Comparison of ENCODE assay signal across 16 mouse cellular contexts in the genomic region with DNA sequence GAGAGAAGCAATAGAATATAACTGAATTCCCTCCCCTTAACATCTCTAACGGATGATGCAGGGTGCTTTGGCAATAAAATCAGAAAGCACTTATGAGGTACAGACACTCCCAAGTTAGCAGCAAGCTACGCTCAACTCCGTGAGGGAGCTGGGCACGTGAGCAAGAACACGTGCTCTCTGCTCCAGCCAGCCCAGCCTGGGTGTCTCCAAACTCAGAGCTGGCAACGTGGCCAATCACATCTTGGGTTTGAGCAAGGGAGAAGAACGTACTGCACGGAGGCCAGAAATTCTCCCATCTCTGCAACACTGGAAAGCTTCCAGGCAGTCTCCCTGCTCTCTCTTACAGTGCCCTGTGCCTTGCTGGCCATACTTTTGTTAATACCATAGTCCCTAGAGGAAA. TPM values are rescaled to one million over a fixed set of nuclear protein-coding genes. Genes with fewer than 3 reads are reported as not detected.
DNase-seq lines count a peak whose midpoint lies in the region; ATAC-seq and TF ChIP-seq lines count a peak whose summit lies in the region.
"Had no signal": no experiment of that assay in that cellular context is flagged by ENCODE, and none has a peak within 500 bp of the region (broad histone marks: within the 10 kb centered on the region; RNA-seq: fewer than 3 reads in every experiment).

No protein-coding gene starts in this region.

- WGBS in stomach, postnatal 0 days = 57% methylated on average over 8 of the region's 8 CpGs
- WGBS in liver, postnatal 0 days (ENCODE audit: insufficient replicate concordance) = 74% methylated on average over 8 of the region's 8 CpGs
- 78% methylated on average over 8 of the region's 8 CpGs for WGBS in kidney, adult 2 months

- H3K9ac ChIP-seq in stomach, postnatal 0 days (ENCODE audit: low read length) = no peak overlapping the region
- H3K9ac ChIP-seq in liver, postnatal 0 days (replicated peaks) = no peak overlapping the region
- H3K9ac ChIP-seq: lung, embryonic 15.5 days had no signal

- DNase-seq in adrenal gland, postnatal 14 days = peak; percentile 21
- no peak for DNase-seq in adrenal gland, postnatal 25 days
- peak; percentile 13 for DNase-seq in ovary, adult 18-20 months (ENCODE audit: low spot score)
- DNase-seq in ovary, postnatal 10 days (ENCODE audit: low spot score) = no peak
- peak; percentile 34 to 45 for DNase-seq in heart, postnatal 14 days
- DNase-seq in stomach, postnatal 0 days (ENCODE audit: low spot score) = no peak
- DNase-seq in liver, postnatal 0 days = no peak
- DNase-seq in kidney, adult 2 months = no peak
- DNase-seq: kidney, postnatal 4 days had no signal

- TF ChIP-seq CTCF in stomach, postnatal 0 days (IDR thresholded peaks at IDR 0.05; ENCODE audit: low read depth) = no peak
- TF ChIP-seq CTCF in liver, postnatal 0 days (IDR thresholded peaks at IDR 0.05; ENCODE audit: low read depth) = no peak
- TF ChIP-seq CTCF in kidney, adult 2 months (conservative IDR thresholded peaks at IDR 0.05; ENCODE audit: insufficient read depth, insufficient read length, low read depth, low read length) = no peak

- intact Hi-C loops in heart, postnatal 14 days (cut with DNase I) = no loop called here

- no peaks in the 10 kb centered on the region for H3K27me3 ChIP-seq in stomach, postnatal 0 days (ENCODE audit: control insufficient read depth, insufficient read depth, low read length)
- H3K27me3 ChIP-seq in liver, postnatal 0 days (ENCODE audit: insufficient read depth, low read length) = peaks cover 5% of the 10 kb centered on the region
- no peaks in the 10 kb centered on the region for H3K27me3 ChIP-seq in kidney, adult 2 months (replicated peaks; ENCODE audit: control insufficient read depth, insufficient read depth, low read length)

- H3K27ac ChIP-seq in stomach, postnatal 0 days (replicated peaks) = no peak overlapping the region
- no peak overlapping the region for H3K27ac ChIP-seq in liver, postnatal 0 days (ENCODE audit: low read depth)
- H3K27ac ChIP-seq in kidney, adult 2 months (ENCODE audit: insufficient read depth, low read depth, low read length) = no peak overlapping the region
- H3K27ac ChIP-seq: embryonic facial prominence, embryonic 10.5 days; forebrain, embryonic 10.5 days; lung, embryonic 15.5 days had no signal

- no peak for TF ChIP-seq EP300 in stomach, postnatal 0 days (optimal IDR thresholded peaks at IDR 0.05)
- no peak for TF ChIP-seq EP300 in liver, postnatal 0 days (IDR thresholded peaks at IDR 0.05; ENCODE audit: low read depth)

- no peak overlapping the region for H3K4me3 ChIP-seq in stomach, postnatal 0 days (ENCODE audit: low read depth, low read length)
- no peak overlapping the region for H3K4me3 ChIP-seq in liver, postnatal 0 days (ENCODE audit: low read depth, low read length)
- H3K4me3 ChIP-seq in kidney, adult 2 months (ENCODE audit: insufficient read depth, low read depth, low read length) = no peak overlapping the region
- H3K4me3 ChIP-seq: embryonic facial prominence, embryonic 10.5 days; forebrain, embryonic 10.5 days; lung, embryonic 15.5 days had no signal

- H3K9me3 ChIP-seq in stomach, postnatal 0 days (ENCODE audit: control insufficient read depth, low read length) = no peaks in the 10 kb centered on the region
- no peaks in the 10 kb centered on the region for H3K9me3 ChIP-seq in liver, postnatal 0 days (ENCODE audit: low read length)
- H3K9me3 ChIP-seq: embryonic facial prominence, embryonic 10.5 days; forebrain, embryonic 10.5 days; lung, embryonic 15.5 days had no signal

- H3K4me2 ChIP-seq in stomach, postnatal 0 days (replicated peaks; ENCODE audit: low read depth) = no peak overlapping the region
- no peak overlapping the region for H3K4me2 ChIP-seq in liver, postnatal 0 days (ENCODE audit: low read depth, low read length)
- H3K4me2 ChIP-seq: lung, embryonic 15.5 days had no signal

- no peaks in the 10 kb centered on the region for H3K36me3 ChIP-seq in stomach, postnatal 0 days (ENCODE audit: control insufficient read depth, insufficient read depth, low read length)
- no peaks in the 10 kb centered on the region for H3K36me3 ChIP-seq in liver, postnatal 0 days (replicated peaks; ENCODE audit: insufficient read depth, low read length)
- no peaks in the 10 kb centered on the region for H3K36me3 ChIP-seq in kidney, adult 2 months (ENCODE audit: control insufficient read depth, insufficient read depth, low read length)
- H3K36me3 ChIP-seq: embryonic facial prominence, embryonic 10.5 days; forebrain, embryonic 10.5 days; G1E; lung, embryonic 15.5 days had no signal

- TF ChIP-seq POLR2A in kidney, adult 2 months (IDR thresholded peaks at IDR 0.05; ENCODE audit: low read depth, low read length) = no peak

- ATAC-seq in stomach, postnatal 0 days (ENCODE audit: low FRiP score, low TSS enrichment) = peak; percentile 60; the same call in 1 of the 2 replicates
- ATAC-seq in liver, postnatal 0 days = no peak
- ATAC-seq: intestine, embryonic 16.5 days had no signal

- 0 out of 2 replicates have a peak, but pooled peaks cover 2% of the 10 kb centered on the region for H3K4me1 ChIP-seq in stomach, postnatal 0 days (replicated peaks; ENCODE audit: control insufficient read depth, insufficient read depth)
- H3K4me1 ChIP-seq in liver, postnatal 0 days (ENCODE audit: insufficient read depth) = 0 out of 2 replicates have a peak, but pooled peaks cover under 1% of the 10 kb centered on the region
- H3K4me1 ChIP-seq in kidney, adult 2 months (ENCODE audit: control insufficient read depth, insufficient read depth, low read length) = no peaks in the 10 kb centered on the region

RNA-seq across cellular contexts. Expression of gene Lgi2, which starts 6.0 kb away (rescaled TPM):
- total RNA-seq in adrenal gland, postnatal 14 days (2021) = 1.1 and 1.3 TPM in 2 replicates
- total RNA-seq in adrenal gland, postnatal 25 days (2021) = 0.46 and 0.52 TPM in 2 replicates
- total RNA-seq in heart, postnatal 14 days (2021) = 1 to 10 TPM in 1 of 2 experiments, under 1 TPM in 1; 0.93 to 1.0 TPM
- 4.8 and 5.5 TPM in 2 replicates for polyA plus RNA-seq in stomach, postnatal 0 days (2015; fragmentation: Nextera tagmentation; extraction: Ambion mirVana)
- 0.18 and 0.26 TPM in 2 replicates for polyA plus RNA-seq in liver, postnatal 0 days (2015; fragmentation: Nextera tagmentation; extraction: Ambion mirVana)
- polyA plus RNA-seq in kidney, adult 2 months (2012; rRNA removed) = 0.25 and 0.39 TPM in 2 replicates
- total RNA-seq: hematopoietic stem cell, adult 5-6 weeks; neutrophil, adult 5-6 weeks had no signal
- polyA plus RNA-seq: G1E had no signal

Comparison
In these comparisons a context has a peak if more than half of its experiments do, and no peak if none do; other contexts are left out.
1. DNase-seq: peak in adrenal gland, postnatal 14 days (single experiment), ovary, adult 18-20 months (single experiment) and heart, postnatal 14 days (2 of 2); none in adrenal gland, postnatal 25 days (single experiment), ovary, postnatal 10 days (single experiment), stomach, postnatal 0 days (single experiment), liver, postnatal 0 days (single experiment) and kidney, adult 2 months (single experiment).